Mouse (Mus musculus) liver, embryonic 13.5 days (tissue): ENCODE results near the gene Bbip1. TPM values are rescaled to one million over a fixed set of nuclear protein-coding genes. Genes with fewer than 3 reads are reported as not detected.
A peak's percentile ranks its signal among the peaks of the same experiment; 100 is the strongest.
"Not testable (repeated sequence)": the region's sequence is repeated elsewhere in the genome, so short reads cannot be mapped to it uniquely, and the experiment has no call there.

Source experiments
- ATAC-seq: fragments of 200-750 bp; cut with Nextera tagmentation; 2 replicates; pipeline ENCODE4 v1.8.0; 2017; ENCODE audit warnings: low read depth, mild to moderate bottlenecking, moderate number of reproducible peaks, moderate library complexity
- DNase-seq: peaks from one replicate; pipeline ENCODE4 v3.0.0; 2022
- H3K27ac ChIP-seq: fragments of 300-500 bp; sonication (generic); 2 replicates; pipeline ENCODE4 v1.5.1; 2015; ENCODE audit warnings: moderate library complexity, mild to moderate bottlenecking, inconsistent platforms
- H3K27me3 ChIP-seq: fragments of 300-500 bp; sonication (generic); 2 replicates; pipeline ENCODE4 v1.6.1; 2015; ENCODE audit warnings: mild to moderate bottlenecking, inconsistent platforms
- H3K36me3 ChIP-seq: fragments of 300-500 bp; sonication (generic); 2 replicates; pipeline ENCODE4 v1.6.1; 2015; ENCODE audit warnings: mild to moderate bottlenecking, inconsistent platforms
- H3K4me1 ChIP-seq: fragments of 300-500 bp; sonication (generic); replicated peaks from 2 replicates; pipeline ENCODE4 v1.6.1; 2015; ENCODE audit warnings: inconsistent platforms
- H3K4me2 ChIP-seq: fragments of 300-500 bp; sonication (generic); 2 replicates; pipeline ENCODE4 v1.6.1; 2015; ENCODE audit warnings: inconsistent platforms, mild to moderate bottlenecking, moderate library complexity
- H3K4me3 ChIP-seq: fragments of 300-500 bp; sonication (generic); replicated peaks from 2 replicates; pipeline ENCODE4 v1.5.1; 2015; ENCODE audit warnings: mild to moderate bottlenecking, inconsistent platforms
- H3K9ac ChIP-seq: fragments of 300-500 bp; sonication (generic); 2 replicates; pipeline ENCODE4 v1.6.1; 2015; ENCODE audit warnings: mild to moderate bottlenecking, inconsistent platforms
- H3K9me3 ChIP-seq: fragments of 300-500 bp; sonication (generic); replicated peaks from 2 replicates; pipeline ENCODE4 v1.6.1; 2016; ENCODE audit warnings: inconsistent platforms
- WGBS: fragments of 180-500 bp; shearing (Covaris S2); methylation state at CpG from one replicate; pipeline ENCODE4 v1.1.7; 2015; ENCODE audit not compliant: insufficient replicate concordance; 5-methylcytosine and 5-hydroxymethylcytosine counted together
- polyA plus RNA-seq: library from polyadenylated mRNA; unstranded; fragments of >200 nt; fragmentation: Nextera tagmentation; extraction: Ambion mirVana; gene quantifications from 2 replicates; pipeline ENCODE4 v1.2.1, GENCODE M21; 2015

The Bbip1 gene
- polyA plus RNA-seq = 58.6 and 66.2 TPM in 2 replicates

- peak; percentile 85 for ATAC-seq
- H3K9me3 ChIP-seq = no peaks in the 10 kb centered on the region
- WGBS = under 1% methylated on average over 59 of the region's 62 CpGs
Observed at GRCm38 (mm10) chr19:53943802-53944785, at the start of gene Bbip1, which contains the start of gene Shoc2. Bbip1 (minus strand) TSS chr19:53944627. Shoc2 (plus strand) TSS chr19:53944306.

GRCm38 (mm10) chr19:53993860-53994259 lies 49.4 kb upstream of the Bbip1 start:
- ATAC-seq (no peak), DNase-seq (no peak)
- peaks cover 11% of the 10 kb centered on the region for H3K4me1 ChIP-seq
- no peak overlapping the region for H3K4me3 ChIP-seq
- no peak overlapping the region for H3K27ac ChIP-seq
- H3K27me3 ChIP-seq = no peaks in the 10 kb centered on the region
- H3K9ac ChIP-seq = no peak overlapping the region
- H3K9me3 ChIP-seq = no peaks in the 10 kb centered on the region
- H3K4me2 ChIP-seq = no peak overlapping the region
- peaks cover 5% of the 10 kb centered on the region; the same call in 1 of the 2 replicates for H3K36me3 ChIP-seq
- 76% methylated on average over 3 of the region's 3 CpGs for WGBS

More at GRCm38 (mm10) chr19:53943802-53944785, at the start of gene Bbip1, which contains the start of gene Shoc2:
- Histone ChIP-seq H3K4me3 (peak within 1 kb of the TSS; percentile 99), H3K27ac (peak within 1 kb of the TSS; percentile 99), H3K9ac (peak within 1 kb of the TSS; percentile 98), H3K4me2 (peak within 1 kb of the TSS; percentile 83), H3K4me1 (peaks cover 60% of the 10 kb centered on the region), H3K27me3 (no peaks in the 10 kb centered on the region), H3K36me3 (no peaks in the 10 kb centered on the region; the same call in 1 of the 2 replicates)
- peak; percentile 99 for DNase-seq

GRCm38 (mm10) chr19:53990538-53990937 lies 46.1 kb upstream of the Bbip1 start:
- Histone ChIP-seq H3K4me2 (no peak overlapping the region), H3K27me3 (no peaks in the 10 kb centered on the region), H3K9me3 (no peaks in the 10 kb centered on the region), H3K4me1 (peaks cover 15% of the 10 kb centered on the region), H3K9ac (no peak overlapping the region), H3K27ac (no peak overlapping the region), H3K4me3 (no peak overlapping the region), H3K36me3 (peaks cover 16% of the 10 kb centered on the region)
- DNase-seq = no peak
- 75% methylated on average over 2 of the region's 2 CpGs for WGBS
- ATAC-seq = no peak

- H3K27ac ChIP-seq = 0 out of 2 replicates have a peak overlapping the region, but pooled peaks have one; percentile 51
- ATAC-seq (peak; percentile 89), DNase-seq (no peak)
- peaks cover 46% of the 10 kb centered on the region for H3K4me1 ChIP-seq
- H3K4me3 ChIP-seq = no peak overlapping the region
- no peaks in the 10 kb centered on the region for H3K9me3 ChIP-seq
- no peak overlapping the region for H3K9ac ChIP-seq
- H3K27me3 ChIP-seq = no peaks in the 10 kb centered on the region
- 0 out of 2 replicates have a peak overlapping the region, but pooled peaks have one; percentile 17 for H3K4me2 ChIP-seq
- peaks cover 12% of the 10 kb centered on the region for H3K36me3 ChIP-seq
- 61% methylated on average over 3 of the region's 3 CpGs for WGBS
Observed at GRCm38 (mm10) chr19:53984628-53985027, 40.2 kb upstream of the Bbip1 start.

- Histone ChIP-seq H3K27ac (no peak overlapping the region), H3K4me2 (no peak overlapping the region), H3K4me3 (no peak overlapping the region), H3K4me1 (peaks cover 46% of the 10 kb centered on the region), H3K9ac (no peak overlapping the region), H3K27me3 (no peaks in the 10 kb centered on the region), H3K9me3 (no peaks in the 10 kb centered on the region), H3K36me3 (peaks cover 9% of the 10 kb centered on the region)
- WGBS = 93% methylated on average over 1 of the region's 1 CpGs
- DNase-seq = no peak
- ATAC-seq = no peak
Observed at GRCm38 (mm10) chr19:53983336-53983735, 38.9 kb upstream of the Bbip1 start.

GRCm38 (mm10) chr19:53982041-53982440 lies 37.6 kb upstream of the Bbip1 start:
- WGBS = 36% methylated on average over 3 of the region's 3 CpGs
- H3K4me3 ChIP-seq = no peak overlapping the region
- peak; percentile 74 for ATAC-seq
- DNase-seq = no peak
- H3K4me1 ChIP-seq = peaks cover 46% of the 10 kb centered on the region
- H3K27me3 ChIP-seq = no peaks in the 10 kb centered on the region
- H3K9me3 ChIP-seq = no peaks in the 10 kb centered on the region
- 0 out of 2 replicates have a peak overlapping the region, but pooled peaks have one; percentile 24 for H3K4me2 ChIP-seq
- H3K36me3 ChIP-seq = 0 out of 2 replicates have a peak, but pooled peaks cover under 1% of the 10 kb centered on the region
- peak overlapping the region; percentile 36 for H3K9ac ChIP-seq
- peak overlapping the region; percentile 66 for H3K27ac ChIP-seq

GRCm38 (mm10) chr19:53973656-53974055 lies 29.2 kb upstream of the Bbip1 start:
- Histone ChIP-seq H3K4me3 (no peak overlapping the region), H3K4me1 (peaks cover 25% of the 10 kb centered on the region), H3K27ac (no peak overlapping the region), H3K27me3 (no peaks in the 10 kb centered on the region), H3K4me2 (no peak overlapping the region), H3K9me3 (no peaks in the 10 kb centered on the region), H3K36me3 (0 out of 2 replicates have a peak, but pooled peaks cover 5% of the 10 kb centered on the region), H3K9ac (no peak overlapping the region)
- no peak for ATAC-seq
- 29% methylated on average over 1 of the region's 1 CpGs for WGBS
- no peak for DNase-seq

- 0 out of 2 replicates have a peak, but pooled peaks cover 3% of the 10 kb centered on the region for H3K36me3 ChIP-seq
- 25% methylated on average over 7 of the region's 7 CpGs for WGBS
- peaks cover 32% of the 10 kb centered on the region for H3K4me1 ChIP-seq
- no peak overlapping the region for H3K9ac ChIP-seq
- DNase-seq = no peak
- H3K4me2 ChIP-seq = peak overlapping the region; percentile 36
- ATAC-seq = peak; percentile 68; the same call in 1 of the 2 replicates
- H3K4me3 ChIP-seq = no peak overlapping the region
- no peaks in the 10 kb centered on the region for H3K27me3 ChIP-seq
- H3K27ac ChIP-seq = peak overlapping the region; percentile 50
- no peaks in the 10 kb centered on the region for H3K9me3 ChIP-seq
Observed at GRCm38 (mm10) chr19:53971938-53972337, 27.5 kb upstream of the Bbip1 start.

- no peak overlapping the region for H3K4me3 ChIP-seq
- no peaks in the 10 kb centered on the region for H3K9me3 ChIP-seq
- no peak overlapping the region for H3K4me2 ChIP-seq
- H3K27me3 ChIP-seq = no peaks in the 10 kb centered on the region
- H3K9ac ChIP-seq = no peak overlapping the region
- no peaks in the 10 kb centered on the region for H3K36me3 ChIP-seq
- WGBS = 68% methylated on average over 3 of the region's 3 CpGs
- H3K27ac ChIP-seq = no peak overlapping the region
- peaks cover 53% of the 10 kb centered on the region for H3K4me1 ChIP-seq
- ATAC-seq (no peak), DNase-seq (no peak)
Observed at GRCm38 (mm10) chr19:53969226-53969625, 24.8 kb upstream of the Bbip1 start.

- Histone ChIP-seq H3K27ac (peak overlapping the region; percentile 92), H3K36me3 (no peaks in the 10 kb centered on the region), H3K4me1 (peaks cover 50% of the 10 kb centered on the region), H3K4me3 (peak overlapping the region; percentile 24), H3K9ac (peak overlapping the region; percentile 58), H3K4me2 (peak overlapping the region; percentile 55), H3K27me3 (no peaks in the 10 kb centered on the region), H3K9me3 (no peaks in the 10 kb centered on the region)
- DNase-seq = peak; percentile 25
- WGBS = 29% methylated on average over 10 of the region's 10 CpGs
- peak; percentile 90 for ATAC-seq
Observed at GRCm38 (mm10) chr19:53964910-53965633, 20.6 kb upstream of the Bbip1 start.

- peak overlapping the region; percentile 92 for H3K27ac ChIP-seq
- 88% methylated on average over 3 of the region's 3 CpGs for WGBS
- H3K4me3 ChIP-seq = not testable (repeated sequence)
Observed at GRCm38 (mm10) chr19:53964347-53964746, 19.9 kb upstream of the Bbip1 start.

More at GRCm38 (mm10) chr19:53964347-53964746, 19.9 kb upstream of the Bbip1 start:
- not testable (repeated sequence) for DNase-seq, H3K27me3 ChIP-seq, H3K9ac ChIP-seq, ATAC-seq, H3K36me3 ChIP-seq, H3K9me3 ChIP-seq, H3K4me2 ChIP-seq
- H3K4me1 ChIP-seq = peaks cover 46% of the 10 kb centered on the region
